Mouse (Mus musculus) gastrocnemius, postnatal 36 days (tissue): ENCODE data around the gene Mif4gd. TPM values are rescaled to one million over a fixed set of nuclear protein-coding genes. Genes with fewer than 3 reads are reported as not detected.
A peak's percentile ranks its signal among the peaks of the same experiment; 100 is the strongest.

Source experiments
- DNase-seq, 2 experiments: peaks; one replicate each; pipeline ENCODE4 v3.0.0; 2022
- intact Hi-C: fragments of 180-260 bp; cut with DNase I; formaldehyde crosslinking; loops from one replicate; pipeline ENCODE4 v1.15.1; 2025
- total RNA-seq, 2 experiments: library from RNA; stranded (reverse); gene quantifications; 2 replicates each; pipeline ENCODE4 v1.2.3; 2021

Gene Mif4gd
- total RNA-seq, 2 experiments from 2014 or later = 41.8 to 45.8 TPM

- intact Hi-C loops = no loop called here
- DNase-seq = no peak
These were observed 2.5 kb upstream of the Mif4gd start for GRCm38 (mm10) chr11:115615108-115615825.

GRCm38 (mm10) chr11:115614346-115615107 lies 1.8 kb upstream of the Mif4gd start:
- DNase-seq = no peak
- intact Hi-C loops = loop anchor here (5.0 kb wide), 1 partner anchor 127 kb away; no protein-coding TSS in a partner anchor

GRCm38 (mm10) chr11:115613138-115613945 lies 573 bp upstream of the Mif4gd start:
- DNase-seq = no peak
- intact Hi-C loops = loop anchor here (5.0 kb wide), 1 partner anchor 126 kb away; no protein-coding TSS in a partner anchor

DNA sequence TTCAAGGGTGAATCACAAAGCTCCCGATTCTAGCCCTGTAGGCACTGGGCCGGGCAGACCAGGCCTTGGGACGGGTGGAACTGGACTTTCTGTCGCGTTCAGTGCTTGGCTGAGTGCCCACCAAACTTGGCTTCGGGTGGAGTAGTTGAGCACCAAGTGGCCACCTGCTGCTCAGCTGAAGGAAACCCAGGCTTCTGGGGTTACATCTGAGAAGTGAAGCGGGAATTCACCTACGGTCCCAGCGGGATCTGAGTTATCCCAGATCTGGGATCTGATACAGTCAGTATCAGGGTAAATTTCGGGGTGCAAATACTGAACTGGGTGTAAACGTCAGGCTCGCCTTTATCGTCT lies 735 bp downstream of the Mif4gd start:
- DNase-seq = peak; percentile 77 to 80
- intact Hi-C loops = loop anchor here (5.0 kb wide), 1 partner anchor 125 kb away; no protein-coding TSS in a partner anchor

- DNase-seq = no peak
- intact Hi-C loops = loop anchor here (5.0 kb wide), 1 partner anchor 124 kb away; no protein-coding TSS in a partner anchor
These were observed 1.6 kb downstream of the Mif4gd start for GRCm38 (mm10) chr11:115611173-115611572.

GRCm38 (mm10) chr11:115609576-115609975 lies 3.2 kb downstream of the Mif4gd start:
- DNase-seq = no peak
- intact Hi-C loops = no loop called here

- DNase-seq = no peak
- intact Hi-C loops = no loop called here
These were observed 4.1 kb downstream of the Mif4gd start for GRCm38 (mm10) chr11:115608421-115609399.

GRCm38 (mm10) chr11:115606733-115607132 lies 6.0 kb downstream of the Mif4gd start:
- intact Hi-C loops = no loop called here
- no peak for DNase-seq

GRCm38 (mm10) chr11:115604304-115604696 lies 8.5 kb downstream of the Mif4gd start:
- intact Hi-C loops = loop anchor here (5.0 kb wide), 1 partner anchor 37 kb away; no protein-coding TSS in a partner anchor
- no peak for DNase-seq

DNA sequence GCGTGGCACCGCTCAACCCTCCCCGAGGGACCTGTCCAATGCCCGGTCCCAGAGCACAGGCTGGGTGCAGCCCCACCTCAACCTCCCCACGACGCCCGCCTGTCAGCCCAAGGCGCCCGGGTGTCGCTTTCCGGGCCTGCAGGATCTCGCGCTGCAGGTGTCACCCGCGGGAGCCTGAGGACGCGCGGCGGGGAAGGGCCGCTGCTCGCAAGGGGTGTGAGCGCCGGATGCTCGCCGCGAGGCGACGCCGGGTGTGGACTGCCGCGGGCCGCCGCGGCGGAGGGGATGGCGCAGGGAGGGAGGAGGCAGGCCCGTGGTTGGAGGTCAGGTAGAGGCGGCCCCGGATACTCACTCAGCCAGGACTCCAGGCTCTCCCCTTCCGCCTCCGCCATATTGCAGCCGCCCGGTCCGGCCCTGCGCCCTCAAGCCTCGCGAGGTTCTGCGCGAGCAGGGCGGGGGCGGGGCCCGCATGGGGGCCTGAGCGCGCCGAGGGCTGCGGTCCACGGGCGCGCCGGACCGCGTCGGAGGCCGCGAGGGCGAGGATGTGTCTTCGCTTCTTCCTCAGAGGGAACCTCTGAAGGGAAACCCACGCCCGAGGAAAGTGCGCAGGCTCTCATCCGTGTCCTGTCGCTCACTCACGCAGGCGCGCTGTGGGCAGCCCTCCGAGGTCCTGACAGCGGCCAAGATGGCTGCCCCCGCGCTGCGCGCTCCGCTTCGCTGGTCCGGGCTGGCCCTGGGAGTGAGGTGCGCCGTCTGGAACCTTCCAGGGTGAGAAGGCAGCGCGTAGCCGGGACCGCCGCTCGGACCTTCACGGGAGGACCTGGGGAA lies 9.1 kb downstream of the Mif4gd start, which contains the start of the genes Mrps7 and Gga3:
Gene Mrps7 (plus strand): TSS at position 450 of the 828 bp plus-strand sequence.
Gene Gga3 (minus strand): TSS at position 576 of the 828 bp plus-strand sequence.
- peak; percentile 90 to 91 for DNase-seq
- intact Hi-C loops = loop anchor here (5.0 kb wide), 1 partner anchor 36 kb away; no protein-coding TSS in a partner anchor

GRCm38 (mm10) chr11:115603128-115603475 lies 9.7 kb downstream of the Mif4gd start:
- intact Hi-C loops = loop anchor here (5.0 kb wide), 1 partner anchor 36 kb away; no protein-coding TSS in a partner anchor
- DNase-seq = no peak

GRCm38 (mm10) chr11:115601174-115601573 lies 11.6 kb downstream of the Mif4gd start:
- DNase-seq = no peak
- intact Hi-C loops = loop anchor here (5.0 kb wide), 1 partner anchor 34 kb away; no protein-coding TSS in a partner anchor

- no peak for DNase-seq
- intact Hi-C loops = loop anchor here (5.0 kb wide), 1 partner anchor 33 kb away; no protein-coding TSS in a partner anchor
These were observed 12.0 kb downstream of the Mif4gd start for GRCm38 (mm10) chr11:115600743-115601142.

GRCm38 (mm10) chr11:115599722-115600121 lies 13.0 kb downstream of the Mif4gd start:
- intact Hi-C loops = loop anchor here (5.0 kb wide), 1 partner anchor 32 kb away; no protein-coding TSS in a partner anchor
- no peak for DNase-seq

- intact Hi-C loops = no loop called here
- DNase-seq = no peak
These were observed 14.5 kb downstream of the Mif4gd start for GRCm38 (mm10) chr11:115598309-115598708.

- DNase-seq = no peak
- intact Hi-C loops = no loop called here
These were observed 17.6 kb downstream of the Mif4gd start for GRCm38 (mm10) chr11:115595209-115595608.

DNA sequence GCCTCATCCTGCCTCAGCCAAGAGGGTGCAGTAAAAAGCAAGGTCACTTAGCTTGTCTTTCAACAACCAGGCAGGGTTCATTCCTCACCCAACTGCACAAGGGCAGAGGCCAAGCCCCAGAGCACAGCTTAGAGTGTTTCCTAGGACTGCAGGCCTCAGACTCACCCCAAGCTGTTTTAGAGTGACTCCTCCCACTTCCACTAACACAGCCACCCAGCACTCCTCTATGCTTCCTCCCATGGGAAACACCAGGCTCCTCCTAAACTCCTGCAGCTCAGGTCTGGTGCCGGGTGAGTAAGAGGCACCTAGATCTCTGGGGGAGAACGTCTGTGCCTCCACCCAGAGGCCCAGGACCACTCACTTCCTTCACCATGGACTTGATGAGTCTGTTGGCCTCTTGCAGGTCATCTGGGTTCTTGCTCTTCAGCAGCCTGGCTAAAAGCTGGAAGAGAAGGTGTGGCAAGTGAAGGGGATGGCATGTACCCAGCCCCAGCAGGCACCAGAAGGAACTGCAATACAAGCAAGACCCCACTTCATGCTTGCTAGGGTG lies 22.2 kb downstream of the Mif4gd start:
- DNase-seq = no peak
- intact Hi-C loops = no loop called here

DNA sequence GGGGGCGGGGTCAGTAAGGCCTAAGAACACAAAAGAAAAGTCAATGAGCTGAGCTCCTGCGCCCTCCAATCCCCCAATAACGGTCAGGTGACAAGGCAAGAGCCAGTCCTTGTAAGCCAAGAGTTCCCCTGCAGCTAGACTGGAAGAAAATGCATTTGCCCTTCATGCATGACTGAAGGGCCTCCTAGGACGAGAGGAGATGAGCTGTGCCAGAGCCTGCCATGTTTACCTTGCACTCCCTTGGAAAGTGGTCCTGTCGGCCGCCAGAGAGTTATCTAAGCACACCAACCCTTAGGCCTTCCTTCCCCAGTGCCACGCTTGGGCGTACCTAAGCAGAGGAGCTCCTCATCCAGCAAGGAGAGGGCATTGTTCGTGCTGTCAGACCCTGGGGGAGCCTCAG lies 24.8 kb downstream of the Mif4gd start:
- intact Hi-C loops = no loop called here

More for the DNA sequence above, 24.8 kb downstream of the Mif4gd start:
- DNase-seq = no peak
